In the genomic region with DNA sequence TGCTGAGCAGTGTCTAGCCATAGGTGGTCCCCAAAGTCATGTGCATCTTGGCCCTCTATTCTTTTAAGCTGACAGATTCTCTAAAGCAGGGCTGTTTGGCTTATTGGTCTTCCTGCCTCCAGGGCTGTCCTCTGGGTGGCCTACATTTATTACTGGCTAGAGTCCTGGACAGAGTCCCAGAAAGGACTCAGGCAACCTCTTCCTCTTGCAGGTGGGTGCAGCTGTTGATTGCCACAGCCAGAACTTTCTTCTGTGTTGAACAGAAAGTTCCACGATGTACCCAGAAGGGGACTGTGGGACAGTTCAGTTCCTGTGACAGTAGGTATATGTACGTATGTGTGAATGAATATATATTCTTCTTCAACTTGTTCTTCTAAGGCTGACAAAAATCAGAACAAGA, we compare ENCODE assay signal across 24 mouse cellular contexts.
DNase-seq lines count a peak whose midpoint lies in the region; ATAC-seq lines count a peak whose summit lies in the region.
"Had no signal": no experiment of that assay in that cellular context is flagged by ENCODE, and none has a peak within 500 bp of the region (broad histone marks: within the 10 kb centered on the region; RNA-seq: fewer than 3 reads in every experiment).

No protein-coding gene starts in this region.

- H3K36me3 ChIP-seq in heart, embryonic 12.5 days: no peaks in the 10 kb centered on the region
- H3K36me3 ChIP-seq: G1E; heart, embryonic 13.5 days; hindbrain, embryonic 13.5 days; kidney, embryonic 15.5 days; lung, embryonic 15.5 days had no signal

- H3K4me2 ChIP-seq in heart, embryonic 12.5 days: no peak overlapping the region
- H3K4me2 ChIP-seq: forebrain, embryonic 13.5 days; heart, embryonic 13.5 days; hindbrain, embryonic 13.5 days; kidney, embryonic 15.5 days; lung, embryonic 15.5 days; midbrain, embryonic 11.5 days had no signal

- 70% methylated on average over 2 of the region's 2 CpGs for WGBS in heart, embryonic 12.5 days

- no peak overlapping the region for H3K27ac ChIP-seq in heart, embryonic 12.5 days (ENCODE audit: poor library complexity, severe bottlenecking)
- H3K27ac ChIP-seq: forebrain, embryonic 13.5 days; heart, embryonic 13.5 days; hindbrain, embryonic 13.5 days; kidney, embryonic 15.5 days; liver, embryonic 14.5 days; lung, embryonic 15.5 days; stomach, postnatal 0 days had no signal

- no peaks in the 10 kb centered on the region for H3K9me3 ChIP-seq in heart, embryonic 12.5 days (replicated peaks)
- H3K9me3 ChIP-seq: forebrain, embryonic 13.5 days; G1E; heart, embryonic 13.5 days; hindbrain, embryonic 13.5 days; kidney, embryonic 15.5 days; lung, embryonic 15.5 days had no signal

- H3K27me3 ChIP-seq in heart, embryonic 12.5 days (replicated peaks): no peaks in the 10 kb centered on the region
- H3K27me3 ChIP-seq: forebrain, embryonic 13.5 days; heart, embryonic 13.5 days; hindbrain, embryonic 13.5 days; kidney, embryonic 15.5 days; lung, embryonic 15.5 days had no signal

- peak; percentile 91 for DNase-seq in heart, adult 11 months
- DNase-seq in kidney, postnatal 10 days: peak; percentile 9
- no peak for DNase-seq in kidney, postnatal 14 days
- peak; percentile 8 to 17 for DNase-seq in heart, adult 9 months (ENCODE audit: low spot score in 2 of 2)
- peak; percentile 10 for DNase-seq in skeletal muscle tissue, adult 2 months (ENCODE audit: low read depth, low spot score)
- no peak for DNase-seq in cerebellum, postnatal 14 days
- DNase-seq: adrenal gland, adult 8-10 months; cerebellum, adult 8-10 months; cerebellum, postnatal 36 days; gastrocnemius, postnatal 14 days; kidney, adult 18-20 months; liver; thymus, postnatal 4 days had no signal

- no peak overlapping the region for H3K4me3 ChIP-seq in heart, embryonic 12.5 days
- H3K4me3 ChIP-seq: forebrain, embryonic 13.5 days; heart, embryonic 13.5 days; hindbrain, embryonic 13.5 days; kidney, embryonic 15.5 days; lung, embryonic 15.5 days had no signal

- no peak overlapping the region for H3K9ac ChIP-seq in heart, embryonic 12.5 days
- H3K9ac ChIP-seq: forebrain, embryonic 13.5 days; heart, embryonic 13.5 days; hindbrain, embryonic 13.5 days; kidney, embryonic 15.5 days; liver, embryonic 14.5 days; lung, embryonic 15.5 days had no signal

- ATAC-seq in heart, embryonic 12.5 days (ENCODE audit: insufficient number of reproducible peaks, low FRiP score): no peak
- ATAC-seq: forebrain, embryonic 13.5 days; midbrain, embryonic 16.5 days had no signal

- no peaks in the 10 kb centered on the region for H3K4me1 ChIP-seq in heart, embryonic 12.5 days (replicated peaks)
- H3K4me1 ChIP-seq: forebrain, embryonic 13.5 days; heart, embryonic 13.5 days; kidney, embryonic 15.5 days; lung, embryonic 15.5 days had no signal

Comparison
In these comparisons a context has a peak if more than half of its experiments do, and no peak if none do; other contexts are left out.
1. DNase-seq: peak in heart, adult 11 months (single experiment), kidney, postnatal 10 days (single experiment), heart, adult 9 months (2 of 2) and skeletal muscle tissue, adult 2 months (single experiment); none in kidney, postnatal 14 days (single experiment) and cerebellum, postnatal 14 days (0 of 2).